Mouse (Mus musculus): ENCODE measurements at regions not wholly inside any gene's neighbourhood (a gene's known extent, or its start where the extent isn't known, plus 50 kb on each side); places are given as distances from the start of the nearest gene placed in this dataset.
A peak's percentile ranks its signal among the peaks of the same experiment; 100 is the strongest.

GRCm38 (mm10) chr4:9083526-9083925, 844.7 kb upstream of the Car8 start:
- no peak for DNase-seq (ENCODE audit: low spot score)

- no peak for DNase-seq (ENCODE audit: low spot score)
Measured at GRCm38 (mm10) chr4:9081701-9082562, 843.1 kb upstream of the Car8 start.

- DNase-seq (ENCODE audit: low spot score): peak; percentile 55
Measured at GRCm38 (mm10) chr4:9080821-9081493, 842.1 kb upstream of the Car8 start.

- DNase-seq (ENCODE audit: low spot score): no peak
Measured at GRCm38 (mm10) chr4:9079828-9080245, 841.0 kb upstream of the Car8 start.

- no peak for DNase-seq (ENCODE audit: low spot score)
Measured at GRCm38 (mm10) chr4:9074447-9074846, 835.6 kb upstream of the Car8 start.

GRCm38 (mm10) chr4:9073736-9074428, 835.0 kb upstream of the Car8 start:
- DNase-seq (ENCODE audit: low spot score): no peak

- no peak for DNase-seq (ENCODE audit: low spot score)
Measured at GRCm38 (mm10) chr4:9072321-9072720, 833.5 kb upstream of the Car8 start.

GRCm38 (mm10) chr4:9067874-9068273, 829.0 kb upstream of the Car8 start:
- no peak for DNase-seq (ENCODE audit: low spot score)

GRCm38 (mm10) chr4:9065981-9066815, 827.4 kb upstream of the Car8 start:
- DNase-seq (ENCODE audit: low spot score): no peak

GRCm38 (mm10) chr4:9061941-9062340, 823.1 kb upstream of the Car8 start:
- no peak for DNase-seq (ENCODE audit: low spot score)

- DNase-seq (ENCODE audit: low spot score): no peak
Measured at GRCm38 (mm10) chr4:9060221-9060620, 821.4 kb upstream of the Car8 start.

GRCm38 (mm10) chr4:9057676-9058075, 818.8 kb upstream of the Car8 start:
- no peak for DNase-seq (ENCODE audit: low spot score)

GRCm38 (mm10) chr4:9057113-9057512, 818.3 kb upstream of the Car8 start:
- no peak for DNase-seq (ENCODE audit: low spot score)

- DNase-seq (ENCODE audit: low spot score): no peak
Measured at GRCm38 (mm10) chr4:9055876-9056275, 817.0 kb upstream of the Car8 start.

- no peak for DNase-seq (ENCODE audit: low spot score)
Measured at GRCm38 (mm10) chr4:9055266-9055820, 816.5 kb upstream of the Car8 start.

- DNase-seq (ENCODE audit: low spot score): no peak
Measured at GRCm38 (mm10) chr4:9048817-9049216, 810.0 kb upstream of the Car8 start.

- no peak for DNase-seq (ENCODE audit: low spot score)
Measured at GRCm38 (mm10) chr4:9047151-9047550, 808.3 kb upstream of the Car8 start.

- no peak for DNase-seq (ENCODE audit: low spot score)
Measured at GRCm38 (mm10) chr4:9046436-9046835, 807.6 kb upstream of the Car8 start.

GRCm38 (mm10) chr4:9046030-9046429, 807.2 kb upstream of the Car8 start:
- DNase-seq (ENCODE audit: low spot score): no peak

GRCm38 (mm10) chr4:9036005-9036404, 797.2 kb upstream of the Car8 start:
- no peak for DNase-seq (ENCODE audit: low spot score)

- no peak for DNase-seq (ENCODE audit: low spot score)
Measured at GRCm38 (mm10) chr4:9035350-9035749, 796.5 kb upstream of the Car8 start.

- DNase-seq (ENCODE audit: low spot score): no peak
Measured at GRCm38 (mm10) chr4:9034280-9034679, 795.4 kb upstream of the Car8 start.
